Mouse (Mus musculus) spleen, postnatal 10 days (tissue): Measurements from ENCODE around the gene 1110008P14Rik.

Experiments used
- DNase-seq, 2 experiments: peaks; one replicate each; pipeline ENCODE4 v3.0.0; 2021 to 2022; ENCODE audit warnings: low spot score in 2 of 2

The 1110008P14Rik gene

GRCm38 (mm10) chr2:32342539-32343350 is 39.0 kb downstream of the 1110008P14Rik start:
- DNase-seq = no peak

- no peak for DNase-seq
Measured at GRCm38 (mm10) chr2:32342039-32342438, 39.7 kb downstream of the 1110008P14Rik start.

GRCm38 (mm10) chr2:32341634-32341939 is 40.2 kb downstream of the 1110008P14Rik start:
- DNase-seq = no peak

GRCm38 (mm10) chr2:32340836-32341633 is 40.7 kb downstream of the 1110008P14Rik start:
- no peak for DNase-seq

GRCm38 (mm10) chr2:32339912-32340642 is 41.7 kb downstream of the 1110008P14Rik start:
- DNase-seq = no peak

- DNase-seq = no peak
Measured at GRCm38 (mm10) chr2:32335888-32336287, 45.9 kb downstream of the 1110008P14Rik start.

- no peak for DNase-seq
Measured at GRCm38 (mm10) chr2:32332159-32332558, 49.6 kb downstream of the 1110008P14Rik start.

- DNase-seq = no peak
Measured at GRCm38 (mm10) chr2:32329531-32329930, 52.2 kb downstream of the 1110008P14Rik start.

- no peak for DNase-seq
Measured at GRCm38 (mm10) chr2:32328911-32329460, 52.8 kb downstream of the 1110008P14Rik start.

- no peak for DNase-seq
Measured at GRCm38 (mm10) chr2:32327200-32327599, 54.5 kb downstream of the 1110008P14Rik start.
